Mouse (Mus musculus) cerebellum, adult 2 months (tissue): ENCODE measurements around the gene Qsox1. TPM values are rescaled to one million over a fixed set of nuclear protein-coding genes. Genes with fewer than 3 reads are reported as not detected.

Source experiments
- DNase-seq, 2 experiments: peaks; one replicate each; pipeline ENCODE4 v3.0.0; 2021
- H3K27ac ChIP-seq: fragments of 200-500 bp; 2 replicates; pipeline ENCODE4 v1.5.1; 2012; ENCODE audit warnings: low read length, control low read depth, inconsistent platforms; ENCODE audit not compliant: insufficient read depth
- H3K27me3 ChIP-seq: fragments of 200-500 bp; 2 replicates; pipeline ENCODE4 v1.6.1; 2012; ENCODE audit warnings: inconsistent platforms, mild to moderate bottlenecking, low read length, moderate library complexity; ENCODE audit not compliant: control insufficient read depth, insufficient read depth
- H3K4me1 ChIP-seq: fragments of 200-500 bp; 2 replicates; pipeline ENCODE4 v1.6.1; 2011; ENCODE audit warnings: low read length; ENCODE audit not compliant: control insufficient read depth, insufficient read depth
- H3K4me3 ChIP-seq: fragments of 200-500 bp; replicated peaks from 2 replicates; pipeline ENCODE3; 2011; ENCODE audit warnings: mild to moderate bottlenecking, low read depth, low read length, control low read depth; ENCODE audit not compliant: insufficient read depth
- CTCF ChIP-seq: fragments of 200-500 bp; IDR thresholded peaks from 2 replicates; pipeline ENCODE4 v1.5.1; 2011; ENCODE audit warnings: low read depth, mild to moderate bottlenecking, control low read depth, low read length, moderate library complexity, borderline replicate concordance; ENCODE audit not compliant: insufficient read depth
- POLR2A ChIP-seq: fragments of 200-500 bp; IDR thresholded peaks from 2 replicates; pipeline ENCODE4 v1.6.1; 2011; ENCODE audit warnings: low read length, control low read depth, borderline replicate concordance; ENCODE audit not compliant: insufficient read depth
- WGBS: fragments of 180-500 bp; shearing (Covaris S2); methylation state at CpG from one replicate; pipeline ENCODE4 v1.1.7; 2018; 5-methylcytosine and 5-hydroxymethylcytosine counted together
- polyA plus RNA-seq: library from polyadenylated mRNA; depleted of rRNA; stranded (reverse); fragments of >200 nt; gene quantifications from 2 replicates; pipeline ENCODE4 v1.2.3, GENCODE M21; 2012; rRNA removed

Qsox1 gene
- 28.4 and 29.0 TPM in 2 replicates for polyA plus RNA-seq

DNA sequence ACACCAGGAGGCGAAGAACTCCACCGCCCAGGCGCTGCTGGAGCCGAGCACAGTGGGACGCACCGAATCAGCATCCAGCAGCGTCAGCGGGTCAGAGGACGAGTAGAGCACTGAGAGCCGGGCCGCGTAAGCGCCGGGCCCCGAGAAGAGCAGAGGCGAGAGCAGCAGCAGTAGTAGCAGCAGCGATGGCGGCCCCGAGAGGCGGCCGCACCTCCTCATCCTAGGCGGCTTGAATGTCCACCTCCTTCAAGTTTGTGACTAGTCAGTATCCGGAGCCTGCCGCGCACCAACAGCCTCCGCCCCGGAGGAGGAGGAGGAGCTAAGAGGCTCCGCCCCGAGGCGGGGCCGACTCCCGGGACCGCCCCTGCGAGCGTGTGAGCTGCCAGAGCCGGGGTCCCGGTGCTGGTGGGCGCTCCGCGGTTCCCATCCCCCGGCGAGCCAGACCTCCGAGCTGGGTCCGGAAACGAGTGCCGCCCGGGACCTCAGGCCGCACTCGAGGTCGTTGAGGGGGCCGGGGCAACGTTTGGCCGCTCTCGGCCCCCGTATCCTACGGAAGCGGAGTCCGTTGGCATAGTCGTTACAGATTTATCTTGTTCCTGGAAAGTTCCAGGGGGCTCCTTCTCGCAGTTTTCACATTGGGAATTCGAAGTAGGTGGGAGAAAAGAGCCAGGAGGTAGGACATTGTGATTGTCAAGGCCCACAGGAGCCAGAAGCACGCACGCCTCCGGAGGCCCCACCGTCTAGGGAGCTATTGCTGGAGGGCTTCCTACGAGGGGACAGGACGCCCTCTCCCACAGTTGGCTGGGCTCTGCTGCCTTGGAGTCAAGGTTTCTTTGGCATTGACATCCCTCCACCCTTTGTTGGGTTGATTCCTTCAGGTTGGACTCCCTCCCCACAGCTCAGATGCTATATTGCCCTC, at the start of gene Qsox1:
TSS of gene Qsox1 (minus strand) at position 309 of the 919 bp plus-strand sequence.
- 0 out of 2 replicates have a peak, but pooled peaks cover 6% of the 10 kb centered on the region for H3K4me1 ChIP-seq
- 5% methylated on average over 67 of the region's 67 CpGs for WGBS
- H3K4me3 ChIP-seq, result peak within 1 kb of the TSS; percentile 89
- H3K27ac ChIP-seq, result no peak within 1 kb of the TSS
- DNase-seq, result peak; percentile 76
- no peaks in the 10 kb centered on the region for H3K27me3 ChIP-seq
- TF ChIP-seq CTCF (no peak), POLR2A (0 out of 2 replicates have a peak, but pooled peaks have one; percentile 20)

DNA sequence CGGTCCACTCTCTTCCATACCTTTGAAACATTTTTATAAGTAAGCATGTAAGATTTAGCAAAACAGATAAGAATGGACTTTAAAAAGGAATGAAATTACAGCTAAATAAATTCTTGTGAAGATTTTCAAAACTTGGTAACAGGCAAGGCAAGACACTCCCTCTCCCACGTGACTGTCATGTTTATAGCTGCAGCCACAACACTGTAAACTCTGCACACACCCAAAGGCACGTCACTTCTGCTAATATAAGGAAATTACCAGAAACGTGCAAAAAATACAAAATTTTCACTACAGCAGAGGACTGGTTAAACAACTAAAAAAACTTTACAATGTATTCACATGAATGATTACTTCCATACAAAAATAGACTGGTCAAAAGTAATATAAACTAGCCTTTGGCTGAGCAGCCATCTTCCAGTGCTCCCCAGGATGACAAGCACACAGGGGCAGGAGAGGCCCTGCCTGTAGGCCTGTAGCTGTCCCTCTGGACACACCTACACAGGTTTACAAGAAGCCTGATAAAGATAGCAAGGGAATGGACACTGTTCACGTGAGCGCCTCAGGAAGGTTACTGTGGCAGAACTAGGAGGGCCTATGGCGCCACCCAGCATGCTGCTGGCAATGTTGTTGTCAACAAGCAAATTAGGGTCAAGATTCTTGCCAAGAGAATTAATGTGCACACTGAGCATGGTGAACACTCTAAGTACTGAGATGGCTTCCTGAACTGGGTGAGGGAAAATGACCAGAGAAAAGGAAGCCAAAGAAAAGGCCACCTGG, 42.4 kb upstream of the Qsox1 start:
- TF ChIP-seq POLR2A, result no peak
- peak; percentile 12; the same call in 1 of the 2 replicates for TF ChIP-seq CTCF
- Histone ChIP-seq H3K27me3 (no peaks in the 10 kb centered on the region), H3K4me1 (peaks cover 6% of the 10 kb centered on the region), H3K27ac (no peak overlapping the region), H3K4me3 (no peak overlapping the region)
- DNase-seq, result peak; percentile 87 to 97
- 55% methylated on average over 7 of the region's 7 CpGs for WGBS

DNA sequence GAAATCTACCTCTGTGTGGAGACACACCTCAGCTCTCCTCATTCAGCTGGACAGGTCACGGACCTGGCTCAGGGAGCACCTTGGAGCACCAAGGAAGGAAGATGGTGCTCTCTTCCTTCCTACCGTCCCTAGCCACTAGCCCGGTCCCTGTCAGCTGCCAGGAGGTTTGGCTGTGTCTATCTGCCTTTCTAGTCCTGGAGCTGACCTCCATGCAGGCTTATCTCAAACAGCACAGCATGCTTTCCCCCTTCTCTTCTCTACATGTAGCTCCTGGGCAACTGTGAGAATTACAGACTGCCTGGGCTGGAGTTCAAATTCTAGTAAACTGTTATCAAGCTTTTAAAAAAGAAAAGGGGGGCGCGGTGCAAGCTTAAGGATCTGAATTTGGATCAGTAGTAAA, 40.3 kb upstream of the Qsox1 start:
- no peak for DNase-seq
- WGBS, result 97% methylated on average over 5 of the region's 5 CpGs
- TF ChIP-seq CTCF (no peak), POLR2A (no peak)

DNA sequence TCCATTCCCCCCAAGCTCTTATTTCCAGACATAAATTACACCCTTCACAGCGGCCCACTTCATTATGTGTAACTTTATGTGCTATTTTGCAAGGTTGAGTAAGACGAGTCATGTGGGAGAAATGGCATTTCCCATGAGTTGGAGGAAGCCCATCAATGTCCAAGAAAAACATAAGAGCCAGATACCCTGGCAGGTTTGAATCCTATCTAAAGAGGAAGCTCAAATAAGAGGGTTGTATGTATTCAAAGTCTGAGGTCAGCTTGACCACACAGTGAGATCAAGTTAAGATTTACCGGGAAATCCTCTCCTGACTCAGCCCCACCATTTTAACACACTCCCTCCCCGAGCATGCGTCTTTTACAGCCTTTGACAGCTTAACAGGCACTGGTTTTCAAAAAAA, 31.5 kb upstream of the Qsox1 start:
- H3K27me3 ChIP-seq, result no peaks in the 10 kb centered on the region
- no peak overlapping the region for H3K4me3 ChIP-seq
- DNase-seq, result no peak
- no peak overlapping the region for H3K27ac ChIP-seq
- 90% methylated on average over 5 of the region's 5 CpGs for WGBS
- no peaks in the 10 kb centered on the region for H3K4me1 ChIP-seq
- TF ChIP-seq CTCF (no peak), POLR2A (no peak)

More for the DNA sequence above, 40.3 kb upstream of the Qsox1 start:
- Histone ChIP-seq H3K27me3 (no peaks in the 10 kb centered on the region), H3K27ac (no peak overlapping the region), H3K4me3 (no peak overlapping the region), H3K4me1 (peaks cover 6% of the 10 kb centered on the region)

DNA sequence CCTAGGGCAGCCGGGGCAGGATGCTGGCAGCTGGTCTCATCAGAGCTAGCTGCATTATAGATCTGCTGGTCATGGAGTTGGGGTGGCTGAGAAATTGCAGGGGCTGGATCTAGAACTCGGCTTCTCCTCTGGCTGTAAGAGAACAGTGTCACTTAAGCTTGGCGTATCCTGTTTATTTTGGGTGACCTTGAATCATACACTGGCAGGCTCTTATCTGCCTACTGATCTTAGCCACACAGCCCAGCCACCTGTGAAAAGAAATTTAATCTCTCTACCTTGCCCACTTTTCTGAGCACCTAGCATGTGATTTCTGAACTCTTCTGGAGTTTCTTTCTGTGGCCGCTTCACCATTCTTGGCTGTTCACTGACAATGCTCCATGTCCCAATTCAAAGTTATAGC, 30.8 kb upstream of the Qsox1 start:
- no peak overlapping the region for H3K4me3 ChIP-seq
- 81% methylated on average over 4 of the region's 4 CpGs for WGBS
- TF ChIP-seq POLR2A (no peak), CTCF (no peak)
- no peaks in the 10 kb centered on the region for H3K4me1 ChIP-seq
- H3K27me3 ChIP-seq, result no peaks in the 10 kb centered on the region
- no peak overlapping the region for H3K27ac ChIP-seq
- DNase-seq, result no peak

DNA sequence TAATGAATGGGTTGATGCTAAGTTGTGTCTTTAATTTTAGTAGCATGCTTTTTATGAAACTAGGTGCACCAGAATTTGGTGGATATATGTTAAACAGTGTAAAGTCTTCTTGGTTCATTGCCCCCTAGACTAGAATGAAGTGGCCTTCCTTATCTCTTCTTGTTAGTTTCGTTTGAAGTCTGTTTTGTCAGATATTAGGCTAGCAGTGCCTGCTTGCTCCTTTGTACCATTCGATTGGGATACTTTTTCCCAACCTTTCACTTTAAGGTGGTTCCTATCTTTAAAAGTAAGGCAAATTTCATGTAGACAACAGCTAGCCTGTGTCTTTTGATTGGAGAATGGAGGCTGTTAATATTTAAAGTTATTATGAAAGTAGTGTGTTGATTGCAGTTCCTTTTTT, 23.0 kb upstream of the Qsox1 start:
- Histone ChIP-seq H3K4me3 (no peak overlapping the region), H3K27me3 (no peaks in the 10 kb centered on the region; the same call in 1 of the 2 replicates), H3K4me1 (no peaks in the 10 kb centered on the region), H3K27ac (no peak overlapping the region)
- TF ChIP-seq CTCF (no peak), POLR2A (no peak)
- WGBS, result 73% methylated on average over 2 of the region's 2 CpGs
- DNase-seq, result no peak

DNA sequence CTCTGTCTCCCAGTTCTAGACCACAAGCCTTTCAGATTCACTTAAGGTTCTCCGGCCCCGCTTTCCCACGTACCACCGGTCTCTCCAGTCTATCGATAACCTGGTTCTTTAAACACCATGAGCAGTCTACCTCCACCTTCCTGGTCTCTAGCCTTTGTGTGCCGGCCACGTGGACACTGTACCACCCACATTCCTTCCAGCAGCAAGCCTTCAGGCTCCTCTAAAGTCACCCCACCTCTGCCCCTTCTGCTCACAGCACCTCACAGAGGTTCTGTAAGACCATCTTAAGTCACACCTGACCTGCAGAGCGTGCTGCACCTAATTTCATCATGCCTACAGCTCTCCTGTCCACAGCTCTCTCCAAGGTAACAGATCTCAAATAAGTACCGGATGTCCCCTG, 20.9 kb upstream of the Qsox1 start:
- Histone ChIP-seq H3K4me1 (no peaks in the 10 kb centered on the region), H3K4me3 (no peak overlapping the region), H3K27me3 (no peaks in the 10 kb centered on the region; the same call in 1 of the 2 replicates), H3K27ac (no peak overlapping the region)
- WGBS, result 89% methylated on average over 9 of the region's 9 CpGs
- DNase-seq, result no peak
- TF ChIP-seq CTCF (no peak), POLR2A (no peak)
